33 mouse cellular contexts compared by ENCODE assay signal in genomic region chr5:9755751-9756150, GRCm38 (mm10). TPM values are rescaled to one million over a fixed set of nuclear protein-coding genes. Genes with fewer than 3 reads are reported as not detected.
"Had no signal": no experiment of that assay in that cellular context is flagged by ENCODE, and none has a peak within 500 bp of the region (broad histone marks: within the 10 kb centered on the region; RNA-seq: fewer than 3 reads in every experiment).

No protein-coding gene starts in this region.

- H3K27me3 ChIP-seq: heart, embryonic 13.5 days; heart, embryonic 15.5 days; hindbrain, embryonic 12.5 days; hindbrain, embryonic 13.5 days; hindbrain, embryonic 15.5 days; intestine, embryonic 15.5 days; kidney, embryonic 15.5 days had no signal

- H3K36me3 ChIP-seq: heart, embryonic 13.5 days; heart, embryonic 15.5 days; hindbrain, embryonic 10.5 days; hindbrain, embryonic 12.5 days; hindbrain, embryonic 13.5 days; hindbrain, embryonic 15.5 days; intestine, embryonic 15.5 days; kidney, embryonic 15.5 days had no signal

- H3K9me3 ChIP-seq: heart, embryonic 13.5 days; heart, embryonic 15.5 days; hindbrain, embryonic 10.5 days; hindbrain, embryonic 12.5 days; hindbrain, embryonic 13.5 days; hindbrain, embryonic 15.5 days; intestine, embryonic 15.5 days; kidney, embryonic 15.5 days had no signal

- H3K4me2 ChIP-seq: heart, embryonic 13.5 days; heart, embryonic 15.5 days; hindbrain, embryonic 12.5 days; hindbrain, embryonic 13.5 days; hindbrain, embryonic 14.5 days; hindbrain, embryonic 15.5 days; intestine, embryonic 15.5 days; kidney, embryonic 15.5 days had no signal

- H3K4me3 ChIP-seq: heart, embryonic 13.5 days; heart, embryonic 15.5 days; hindbrain, embryonic 10.5 days; hindbrain, embryonic 12.5 days; hindbrain, embryonic 13.5 days; hindbrain, embryonic 15.5 days; intestine, embryonic 15.5 days; kidney, embryonic 15.5 days; layer of hippocampus, adult 2 months; left cerebral cortex, adult 2 months had no signal

- H3K9ac ChIP-seq: heart, embryonic 13.5 days; heart, embryonic 15.5 days; hindbrain, embryonic 12.5 days; hindbrain, embryonic 13.5 days; hindbrain, embryonic 14.5 days; hindbrain, embryonic 15.5 days; intestine, embryonic 15.5 days; kidney, embryonic 15.5 days had no signal

- H3K27ac ChIP-seq: heart, embryonic 13.5 days; heart, embryonic 15.5 days; hindbrain, embryonic 10.5 days; hindbrain, embryonic 12.5 days; hindbrain, embryonic 13.5 days; hindbrain, embryonic 14.5 days; hindbrain, embryonic 15.5 days; hindbrain, postnatal 0 days; intestine, embryonic 15.5 days; kidney, embryonic 15.5 days; kidney, postnatal 0 days; layer of hippocampus, adult 2 months; left cerebral cortex, adult 2 months had no signal

- H3K4me1 ChIP-seq: heart, embryonic 13.5 days; heart, embryonic 15.5 days; hindbrain, embryonic 10.5 days; hindbrain, embryonic 12.5 days; hindbrain, embryonic 13.5 days; hindbrain, embryonic 15.5 days; intestine, embryonic 15.5 days; kidney, embryonic 15.5 days had no signal

- ATAC-seq: hindbrain, embryonic 16.5 days; hindbrain, postnatal 0 days; inflammation-experienced regulatory T-cells, adult 6 months; intestine, embryonic 15.5 days; intestine, embryonic 16.5 days; intestine, postnatal 0 days had no signal

- DNase-seq: heart, postnatal 10 days; heart, postnatal 14 days; heart, postnatal 36 days; heart, postnatal 4 days; kidney, adult 11 months; kidney, adult 18-20 months; kidney, adult 2 months; kidney, adult 8-10 months; kidney, adult 9 months; kidney, postnatal 14 days; kidney, postnatal 25 days; kidney, postnatal 36 days; kidney, postnatal 4 days; layer of hippocampus, adult 9-11 months; layer of hippocampus, postnatal 36 days had no signal

RNA-seq across cellular contexts. Expression of gene Grm3, which starts 30.8 kb away (rescaled TPM):
- polyA plus RNA-seq: inflammation-experienced regulatory T-cells, adult 6 months; intestine, postnatal 0 days; kidney, adult 2 months; large intestine, adult 2 months had no signal
